Mouse (Mus musculus) limb, embryonic 14.5 days (tissue): ENCODE data around the gene Gnaq. TPM values are rescaled to one million over a fixed set of nuclear protein-coding genes. Genes with fewer than 3 reads are reported as not detected.
"Not testable (repeated sequence)": the region's sequence is repeated elsewhere in the genome, so short reads cannot be mapped to it uniquely, and the experiment has no call there.

Source experiments
- ATAC-seq: fragments of 200-750 bp; cut with Nextera tagmentation; 2 replicates; pipeline ENCODE4 v1.8.0; 2017; ENCODE audit warnings: low read depth, moderate number of reproducible peaks, moderate TSS enrichment; ENCODE audit not compliant: low FRiP score
- DNase-seq: peaks from one replicate; pipeline ENCODE4 v3.0.0-alpha.2; 2015; ENCODE audit warnings: low spot score
- H3K27ac ChIP-seq: fragments of 300-500 bp; sonication (generic); replicated peaks from 2 replicates; pipeline ENCODE4 v1.5.1; 2014; ENCODE audit warnings: low read depth, mild to moderate bottlenecking, low read length, moderate library complexity, mixed read lengths
- H3K27me3 ChIP-seq: fragments of 300-500 bp; sonication (generic); 2 replicates; pipeline ENCODE4 v1.6.1; 2014; ENCODE audit warnings: low read length, mixed read lengths; ENCODE audit not compliant: control insufficient read depth, insufficient read depth
- H3K36me3 ChIP-seq: fragments of 300-500 bp; sonication (generic); 2 replicates; pipeline ENCODE4 v1.6.1; 2014; ENCODE audit warnings: mild to moderate bottlenecking, low read length, moderate library complexity, mixed read lengths; ENCODE audit not compliant: control insufficient read depth, insufficient read depth
- H3K4me1 ChIP-seq: fragments of 300-500 bp; sonication (generic); 2 replicates; pipeline ENCODE4 v1.6.1; 2014; ENCODE audit warnings: antibody characterized with exemption, low read length, mixed read lengths; ENCODE audit not compliant: control insufficient read depth, insufficient read depth
- H3K4me2 ChIP-seq: fragments of 300-500 bp; sonication (generic); replicated peaks from 2 replicates; pipeline ENCODE4 v1.6.1; 2014; ENCODE audit warnings: low read depth, mild to moderate bottlenecking, low read length, moderate library complexity; ENCODE audit not compliant: severe bottlenecking
- H3K4me3 ChIP-seq: fragments of 300-500 bp; sonication (generic); replicated peaks from 2 replicates; pipeline ENCODE4 v1.5.1; 2014; ENCODE audit warnings: low read length
- H3K9ac ChIP-seq: fragments of 300-500 bp; sonication (generic); 2 replicates; pipeline ENCODE4 v1.6.1; 2014; ENCODE audit warnings: mild to moderate bottlenecking, low read depth, low read length, moderate library complexity; ENCODE audit not compliant: severe bottlenecking
- H3K9me3 ChIP-seq: fragments of 300-500 bp; sonication (generic); 2 replicates; pipeline ENCODE4 v1.6.1; 2016; ENCODE audit warnings: low read length; ENCODE audit not compliant: control insufficient read depth
- POLR2A ChIP-seq: fragments of 200-500 bp; IDR thresholded peaks from 2 replicates; pipeline ENCODE4 v1.8.0; 2012; ENCODE audit warnings: inconsistent platforms, mild to moderate bottlenecking, moderate library complexity, borderline replicate concordance; ENCODE audit not compliant: insufficient read depth, insufficient read length; ENCODE audit errors: extremely low read depth
- WGBS: fragments of 180-500 bp; shearing (Covaris S2); extraction: QIAGEN DNeasy Blood & Tissue Kit; methylation state at CpG from one replicate; pipeline ENCODE4 v1.1.7; 2014; 5-methylcytosine and 5-hydroxymethylcytosine counted together
- polyA plus RNA-seq, 2 experiments: library from polyadenylated mRNA; depleted of rRNA in 1 of 2; stranded (reverse) in 1 of 2; unstranded in 1 of 2; fragments of >200 nt; fragmentation: Nextera tagmentation in 1 of 2; extraction: Ambion mirVana in 1 of 2; gene quantifications; 2 replicates each; pipeline versions ENCODE4 v1.2.1 to v1.2.3; 2012 to 2014

Gene Gnaq
- 22.8 and 23.4 TPM in 2 replicates for polyA plus RNA-seq (2012; rRNA removed)
- polyA plus RNA-seq (2014; fragmentation: Nextera tagmentation; extraction: Ambion mirVana) = 16.6 and 18.2 TPM in 2 replicates

DNA sequence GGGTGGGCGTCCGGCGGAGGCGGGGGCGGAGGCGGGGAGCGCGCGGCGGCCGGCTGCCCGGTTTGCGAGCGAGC is at the start of gene Gnaq:
Gene Gnaq (plus strand): TSS at position 41 of the 74 bp plus-strand sequence.
- WGBS = 0% methylated on average over 14 of the region's 14 CpGs
- Histone ChIP-seq H3K4me1 (peaks cover 15% of the 10 kb centered on the region), H3K4me2 (peak within 1 kb of the TSS; percentile 75), H3K9me3 (no peaks in the 10 kb centered on the region), H3K36me3 (no peaks in the 10 kb centered on the region), H3K27me3 (no peaks in the 10 kb centered on the region), H3K4me3 (peak within 1 kb of the TSS; percentile 94), H3K9ac (peak within 1 kb of the TSS; percentile 94), H3K27ac (peak within 1 kb of the TSS; percentile 93)
- no peak for DNase-seq
- no peak for ATAC-seq
- TF ChIP-seq POLR2A = no peak

DNA sequence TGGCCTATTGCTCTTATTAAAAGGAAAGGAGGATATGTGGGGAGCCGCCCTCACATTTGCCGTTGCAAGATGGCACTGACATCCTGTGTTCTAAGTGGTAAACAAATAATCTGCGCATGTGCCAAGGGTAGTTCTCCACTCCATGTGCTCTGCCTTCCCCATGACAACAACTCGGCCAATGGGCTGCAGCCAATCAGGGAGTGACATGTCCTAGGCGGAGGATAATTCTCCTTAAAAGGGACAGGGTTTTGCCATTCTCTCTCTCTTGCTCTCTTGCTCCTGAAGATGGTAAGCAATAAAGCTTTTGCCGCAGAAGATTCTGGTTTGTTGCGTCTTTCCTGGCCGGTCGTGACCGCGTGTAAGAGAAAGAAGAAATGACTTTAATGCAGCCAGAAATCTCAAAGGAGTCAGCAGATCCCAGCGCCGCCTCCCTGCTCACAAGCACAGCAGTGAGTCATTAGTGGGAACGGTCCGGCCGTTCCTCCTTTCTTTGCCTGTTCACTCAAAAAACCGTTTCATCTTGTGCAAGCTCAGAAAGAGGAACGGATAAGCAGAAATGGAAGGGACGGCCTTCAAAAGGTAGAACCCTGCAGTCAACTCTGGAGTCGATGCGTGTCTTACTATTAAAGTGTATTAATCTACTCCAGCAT is 48.5 kb upstream of the Gnaq start:
- H3K27ac ChIP-seq, H3K27me3 ChIP-seq, DNase-seq, H3K36me3 ChIP-seq, H3K4me3 ChIP-seq, H3K4me1 ChIP-seq, ATAC-seq, H3K9me3 ChIP-seq, H3K9ac ChIP-seq, H3K4me2 ChIP-seq: not testable (repeated sequence)
- 89% methylated on average over 20 of the region's 21 CpGs for WGBS

DNA sequence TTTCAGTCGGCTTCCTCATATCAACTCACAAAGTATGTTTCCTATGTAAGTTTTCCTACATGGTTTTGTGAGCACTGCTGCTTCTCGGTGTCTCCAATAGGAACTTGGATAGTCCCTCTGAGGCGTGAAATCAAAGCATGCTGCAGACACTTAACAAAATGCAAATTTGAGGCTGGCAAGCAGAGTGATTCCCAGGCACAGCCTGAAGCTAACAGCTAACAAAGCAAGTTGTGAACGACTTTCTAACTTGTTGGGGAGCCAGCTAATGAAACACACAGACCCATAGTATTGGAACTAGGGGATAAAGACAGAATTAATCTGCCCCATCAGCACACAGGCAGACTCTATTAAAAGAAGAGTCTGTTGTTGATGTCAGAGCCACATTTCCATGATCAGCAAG is 47.4 kb upstream of the Gnaq start:
- no peaks in the 10 kb centered on the region for H3K9me3 ChIP-seq
- H3K4me2 ChIP-seq = no peak overlapping the region
- H3K4me3 ChIP-seq = no peak overlapping the region
- no peak overlapping the region for H3K27ac ChIP-seq
- H3K27me3 ChIP-seq = no peaks in the 10 kb centered on the region
- H3K9ac ChIP-seq = no peak overlapping the region
- no peaks in the 10 kb centered on the region for H3K36me3 ChIP-seq
- ATAC-seq (no peak), DNase-seq (no peak)
- no peak for TF ChIP-seq POLR2A
- no peaks in the 10 kb centered on the region for H3K4me1 ChIP-seq
- whole genome bisulfite sequencing = 66% methylated on average over 4 of the region's 4 CpGs

DNA sequence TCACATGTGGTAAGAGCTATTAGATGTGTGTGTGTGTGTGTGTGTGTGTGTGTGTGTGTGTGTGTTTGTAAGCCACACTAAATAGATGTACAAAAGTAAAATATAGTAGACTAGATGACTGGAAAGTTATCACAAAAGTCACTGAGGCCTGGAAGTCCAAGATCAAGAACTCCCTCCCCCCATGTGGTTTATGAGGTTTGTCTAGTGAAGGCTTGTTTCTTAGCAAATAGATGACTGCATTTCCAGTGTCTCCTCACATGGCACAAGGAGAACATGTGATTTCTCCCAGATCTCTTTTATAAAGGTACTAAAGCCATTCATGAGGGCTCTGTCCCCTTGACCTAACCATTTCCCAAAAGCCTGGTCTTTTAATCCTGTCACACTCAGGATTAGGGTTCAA is 46.5 kb upstream of the Gnaq start:
- no peak for TF ChIP-seq POLR2A
- ATAC-seq (no peak), DNase-seq (no peak)
- Histone ChIP-seq H3K4me3 (no peak overlapping the region), H3K9me3 (no peaks in the 10 kb centered on the region), H3K4me2 (no peak overlapping the region), H3K4me1 (no peaks in the 10 kb centered on the region), H3K27me3 (no peaks in the 10 kb centered on the region), H3K27ac (no peak overlapping the region), H3K9ac (no peak overlapping the region), H3K36me3 (no peaks in the 10 kb centered on the region)

DNA sequence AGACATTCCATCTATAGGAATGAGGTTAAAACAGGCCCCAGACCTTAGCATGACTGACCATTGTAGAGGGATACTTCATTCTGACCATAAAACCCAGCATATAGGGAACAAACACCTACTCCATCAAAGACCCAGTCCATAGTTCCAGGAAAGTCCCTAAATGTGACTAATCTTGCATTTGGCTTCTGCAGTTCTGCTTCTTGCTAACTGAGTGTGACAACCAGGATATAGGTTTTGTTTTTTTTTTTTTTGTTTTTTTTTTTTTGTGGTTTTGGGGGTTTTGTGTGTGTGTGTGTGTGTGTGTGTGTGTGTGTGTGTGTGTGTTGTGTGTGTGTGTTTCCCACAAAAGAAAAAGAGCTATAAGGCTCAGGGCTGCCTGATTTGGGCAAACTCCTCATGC is 46.0 kb upstream of the Gnaq start:
- TF ChIP-seq POLR2A = no peak
- DNase-seq (no peak), ATAC-seq (no peak)
- H3K9me3 ChIP-seq = no peaks in the 10 kb centered on the region
- no peak overlapping the region for H3K4me2 ChIP-seq
- no peaks in the 10 kb centered on the region for H3K27me3 ChIP-seq
- no peak overlapping the region for H3K9ac ChIP-seq
- no peaks in the 10 kb centered on the region for H3K4me1 ChIP-seq
- H3K36me3 ChIP-seq = no peaks in the 10 kb centered on the region
- H3K27ac ChIP-seq = no peak overlapping the region
- no peak overlapping the region for H3K4me3 ChIP-seq

DNA sequence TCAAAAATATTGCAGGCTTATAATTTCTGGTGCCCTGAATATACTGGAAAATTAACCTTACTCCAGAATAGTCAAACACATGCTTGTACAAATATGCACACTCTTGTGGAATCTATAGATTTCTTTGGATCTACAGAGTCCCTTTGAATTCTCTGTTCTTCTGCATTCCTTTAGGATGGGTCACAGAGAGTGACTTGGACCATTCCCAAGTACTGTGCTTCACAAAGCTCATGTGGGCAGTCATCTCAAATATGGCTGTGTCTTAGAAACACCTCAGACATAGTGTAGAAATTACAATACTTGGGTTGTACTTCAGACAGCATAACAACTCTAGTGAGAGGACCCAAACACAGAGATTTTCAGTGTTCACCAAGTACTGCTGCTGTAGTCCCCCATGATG is 45.2 kb upstream of the Gnaq start:
- H3K27ac ChIP-seq = no peak overlapping the region
- H3K27me3 ChIP-seq = no peaks in the 10 kb centered on the region
- no peaks in the 10 kb centered on the region for H3K4me1 ChIP-seq
- no peak for ATAC-seq
- H3K9me3 ChIP-seq = no peaks in the 10 kb centered on the region
- H3K9ac ChIP-seq = no peak overlapping the region
- H3K36me3 ChIP-seq = no peaks in the 10 kb centered on the region
- TF ChIP-seq POLR2A = no peak
- no peak overlapping the region for H3K4me3 ChIP-seq
- no peak overlapping the region for H3K4me2 ChIP-seq
- DNase-seq = no peak
